Mouse (Mus musculus) testis, adult 2 months (tissue): ENCODE results near the gene 4933416C03Rik.

Source experiments
- CTCF ChIP-seq: fragments of 200-500 bp; IDR thresholded peaks from 2 replicates; pipeline ENCODE4 v1.5.1; 2012; ENCODE audit warnings: low read depth, mild to moderate bottlenecking, inconsistent platforms, low read length, moderate library complexity; ENCODE audit not compliant: control insufficient read depth, insufficient read depth, insufficient replicate concordance
- POLR2A ChIP-seq: fragments of 200-500 bp; IDR thresholded peaks from 2 replicates; pipeline ENCODE4 v1.6.1; 2012; ENCODE audit warnings: low read depth, mild to moderate bottlenecking, inconsistent platforms, low read length, moderate library complexity; ENCODE audit not compliant: control insufficient read depth

- TF ChIP-seq CTCF (no peak), POLR2A (no peak)
Measured at GRCm38 (mm10) chr10:116112868-116113267, 849 bp downstream of the 4933416C03Rik start.
